Mouse (Mus musculus) hindbrain, embryonic 15.5 days (tissue): ENCODE results near the gene Fam149a. TPM values are rescaled to one million over a fixed set of nuclear protein-coding genes. Genes with fewer than 3 reads are reported as not detected.

Experiments used
- polyA plus RNA-seq: library from polyadenylated mRNA; unstranded; fragments of >200 nt; fragmentation: Nextera tagmentation; extraction: Ambion mirVana; gene quantifications from 2 replicates; pipeline ENCODE4 v1.2.1, GENCODE M21; 2015

Fam149a gene
- polyA plus RNA-seq, 1 experiment from 2014 or later: 13.8 TPM

Other genes starting within 250 kb of the Fam149a start
- not detected in 2 replicates for gene F11, start 120.3 kb downstream of the Fam149a start, polyA plus RNA-seq
- 0.04 TPM in 1 of 2 replicates, not detected in the other for gene Klkb1, start 87.4 kb downstream of the Fam149a start, polyA plus RNA-seq
- gene Gm45753, start 73.8 kb downstream of the Fam149a start, polyA plus RNA-seq: not detected in 2 replicates
- 1.2 and 1.5 TPM in 2 replicates for gene Cyp4v3, start 49.1 kb downstream of the Fam149a start, polyA plus RNA-seq
- 0.74 and 1.4 TPM in 2 replicates for gene Tlr3, start 28.8 kb upstream of the Fam149a start, polyA plus RNA-seq
- 52.0 and 54.5 TPM in 2 replicates for gene Sorbs2, start 125.5 kb upstream of the Fam149a start, polyA plus RNA-seq